In genomic region chr10:76729631-76730620, GRCm38 (mm10) we compare ENCODE assay signal across 9 mouse cellular contexts. TPM values are rescaled to one million over a fixed set of nuclear protein-coding genes. Genes with fewer than 3 reads are reported as not detected.
A peak's percentile ranks its signal among the peaks of the same experiment; 100 is the strongest.
DNase-seq lines count a peak whose midpoint lies in the region; ATAC-seq and TF ChIP-seq lines count a peak whose summit lies in the region.
"Had no signal": no experiment of that assay in that cellular context is flagged by ENCODE, and none has a peak within 500 bp of the region (broad histone marks: within the 10 kb centered on the region; RNA-seq: fewer than 3 reads in every experiment).

No protein-coding gene starts in this region.

- no peaks in the 10 kb centered on the region for H3K36me3 ChIP-seq in lung, embryonic 14.5 days (ENCODE audit: insufficient read depth)
- H3K36me3 ChIP-seq: liver, embryonic 15.5 days had no signal

- 74% methylated on average over 19 of the region's 19 CpGs for WGBS in lung, embryonic 14.5 days

- no peak for DNase-seq in lung, embryonic 14.5 days
- no peak for DNase-seq in lung, postnatal 14 days
- peak; percentile 75 for DNase-seq in gastrocnemius, adult 2 months
- peak; percentile 38 to 61 for DNase-seq in layer of hippocampus, postnatal 14 days (ENCODE audit: low spot score in 2 of 2)
- peak; percentile 77 to 81 for DNase-seq in right cerebral cortex, postnatal 10 days (ENCODE audit: low spot score in 2 of 2)

- no peak overlapping the region for H3K4me2 ChIP-seq in lung, embryonic 14.5 days
- H3K4me2 ChIP-seq: liver, embryonic 15.5 days had no signal

- ATAC-seq in lung, embryonic 14.5 days (ENCODE audit: insufficient read depth) = no peak
- ATAC-seq in erythroid progenitor cell, adult 5-6 weeks (replicated peaks; ENCODE audit: low FRiP score, poor library complexity, severe bottlenecking) = no peak
- ATAC-seq in granulocyte monocyte progenitor cell, adult 5-6 weeks (replicated peaks; ENCODE audit: poor library complexity, severe bottlenecking) = no peak
- no peak for ATAC-seq in monocyte, adult 5-6 weeks (replicated peaks; ENCODE audit: insufficient number of reproducible peaks, low FRiP score, low TSS enrichment, poor library complexity, severe bottlenecking)

- intact Hi-C loops in gastrocnemius, adult 2 months (cut with DNase I) = loop anchor here (5.0 kb wide), 1 partner anchor 263 kb away; the partner anchor contains the start of genes Mcm3ap and Ybey

- peaks cover 44% of the 10 kb centered on the region for H3K4me1 ChIP-seq in lung, embryonic 14.5 days (ENCODE audit: insufficient read depth)

- no peaks in the 10 kb centered on the region for H3K27me3 ChIP-seq in lung, embryonic 14.5 days (ENCODE audit: insufficient read depth, low read length)

- H3K9ac ChIP-seq in lung, embryonic 14.5 days = no peak overlapping the region
- H3K9ac ChIP-seq: liver, embryonic 15.5 days had no signal

- peak overlapping the region; percentile 5; the same call in 1 of the 2 replicates for H3K27ac ChIP-seq in lung, embryonic 14.5 days (ENCODE audit: low read depth)
- peak overlapping the region; percentile 84 for H3K27ac ChIP-seq in gastrocnemius, adult 2 months
- H3K27ac ChIP-seq: liver, embryonic 15.5 days had no signal

- H3K4me3 ChIP-seq in lung, embryonic 14.5 days (ENCODE audit: low read depth, low read length) = no peak overlapping the region
- peak overlapping the region; percentile 29 for H3K4me3 ChIP-seq in gastrocnemius, adult 2 months
- H3K4me3 ChIP-seq: liver, embryonic 15.5 days had no signal

- no peak for TF ChIP-seq CTCF in lung, embryonic 14.5 days (IDR thresholded peaks at IDR 0.05; ENCODE audit: low read depth)
- no peak for TF ChIP-seq CTCF in gastrocnemius, adult 2 months (IDR thresholded peaks at IDR 0.05)

- H3K9me3 ChIP-seq in lung, embryonic 14.5 days (ENCODE audit: low read depth, low read length) = no peaks in the 10 kb centered on the region
- H3K9me3 ChIP-seq: liver, embryonic 15.5 days had no signal

RNA-seq across cellular contexts. Expression of gene Col6a1, which starts 4.0 kb away (rescaled TPM):
- 215 and 226 TPM in 2 replicates for polyA plus RNA-seq in lung, embryonic 14.5 days (2014; fragmentation: Nextera tagmentation; extraction: Ambion mirVana)
- total RNA-seq in gastrocnemius, adult 2 months (2021) = 10 to 100 TPM; 30.5 to 59.0 TPM
- 10 to 100 TPM; 39.4 to 41.8 TPM for total RNA-seq in layer of hippocampus, postnatal 14 days (2021)
- not detected in 2 replicates for total RNA-seq in erythroid progenitor cell, adult 5-6 weeks (2015; ENCODE audit: low replicate concordance)
- not detected in 2 replicates for total RNA-seq in erythroid progenitor cell, adult 5-6 weeks (2017; ENCODE audit: low replicate concordance)
- total RNA-seq in granulocyte monocyte progenitor cell, adult 5-6 weeks (2014; fragmentation: Nextera tagmentation) = not detected in 2 replicates
- not detected in 2 replicates for total RNA-seq in granulocyte monocyte progenitor cell, adult 5-6 weeks (2017)
- total RNA-seq in monocyte, adult 5-6 weeks (2017) = not detected in 3 replicates

Comparison
In these comparisons a context has a peak if more than half of its experiments do, and no peak if none do; other contexts are left out.
1. DNase-seq: peak in gastrocnemius, adult 2 months (single experiment), layer of hippocampus, postnatal 14 days (2 of 2) and right cerebral cortex, postnatal 10 days (2 of 2); none in lung, embryonic 14.5 days (single experiment) and lung, postnatal 14 days (single experiment).
2. RNA of gene Col6a1, which starts 4.0 kb away (total RNA-seq): 30.5 to 59.0 TPM in gastrocnemius, adult 2 months and 39.4 to 41.8 TPM in layer of hippocampus, postnatal 14 days; not detected in erythroid progenitor cell, adult 5-6 weeks, not detected in granulocyte monocyte progenitor cell, adult 5-6 weeks and not detected in monocyte, adult 5-6 weeks; every median in the first group is over 10 times any median in the second.